Mouse (Mus musculus) E14TG2a.4 (cell line): ENCODE results near the gene Map4k4.

Experiments
- CTCF ChIP-seq: conservative IDR thresholded peaks from 2 replicates; pipeline ENCODE4 v1.5.1; 2014; ENCODE audit warnings: low read length
- NANOG ChIP-seq: IDR thresholded peaks from 2 replicates; pipeline ENCODE4 v1.6.1; 2014; ENCODE audit warnings: borderline replicate concordance, low read length, mixed read lengths
- POU5F1 ChIP-seq: IDR thresholded peaks from 2 replicates; pipeline ENCODE4 v1.6.1; 2014; ENCODE audit warnings: low read length, borderline replicate concordance

DNA sequence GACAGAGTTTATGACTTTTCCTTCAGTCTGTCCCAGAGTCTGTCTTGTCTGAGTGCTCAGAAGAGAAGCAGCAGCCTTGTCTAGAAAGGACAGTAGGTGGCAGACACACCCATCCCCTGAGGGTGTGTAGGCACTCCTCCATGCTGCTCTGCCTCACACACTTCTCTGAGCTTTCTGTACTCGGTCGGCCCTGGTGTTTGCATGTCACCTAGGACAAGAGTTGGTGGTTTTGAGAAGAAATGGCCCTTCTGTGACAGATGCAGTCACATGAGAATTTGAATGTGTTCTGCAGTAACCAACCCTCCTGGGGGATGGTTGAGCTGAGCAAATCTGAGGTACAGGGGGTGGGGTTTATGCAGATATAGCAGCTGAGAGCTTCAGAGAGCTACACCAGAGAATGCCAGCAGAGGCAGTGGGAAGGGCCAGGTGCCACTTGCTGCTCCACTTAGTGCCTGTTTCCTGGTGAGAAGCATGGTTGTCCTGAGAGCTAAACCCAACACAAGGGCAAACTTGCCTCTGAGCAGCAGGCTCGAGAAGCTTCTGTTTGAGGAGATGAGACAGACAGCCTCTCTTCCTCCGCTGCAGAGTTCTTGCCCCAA lies 101.5 kb downstream of the Map4k4 start:
- TF ChIP-seq CTCF (no peak), NANOG (no peak), POU5F1 (no peak)
